Mouse (Mus musculus) liver, embryonic 11.5 days (tissue): ENCODE results near the gene Tmed4. TPM values are rescaled to one million over a fixed set of nuclear protein-coding genes. Genes with fewer than 3 reads are reported as not detected.

Experiments
- ATAC-seq: fragments of 200-750 bp; cut with Nextera tagmentation; replicated peaks from 2 replicates; pipeline ENCODE4 v1.8.0; 2017; ENCODE audit warnings: moderate number of reproducible peaks, mild to moderate bottlenecking, moderate TSS enrichment, moderate library complexity; ENCODE audit not compliant: low FRiP score
- DNase-seq: peaks from one replicate; pipeline ENCODE4 v3.0.0-alpha.2; 2017; ENCODE audit warnings: low spot score
- H3K27ac ChIP-seq: fragments of 300-500 bp; sonication (generic); 2 replicates; pipeline ENCODE4 v1.5.1; 2014; ENCODE audit warnings: mild to moderate bottlenecking, low read depth, low read length, control low read depth
- H3K27me3 ChIP-seq: fragments of 300-500 bp; sonication (generic); replicated peaks from 2 replicates; pipeline ENCODE4 v1.6.1; 2014; ENCODE audit warnings: low read length, mixed read lengths; ENCODE audit not compliant: control insufficient read depth, insufficient read depth
- H3K36me3 ChIP-seq: fragments of 300-500 bp; sonication (generic); 2 replicates; pipeline ENCODE4 v1.6.1; 2014; ENCODE audit warnings: mild to moderate bottlenecking, low read length, moderate library complexity, mixed read lengths; ENCODE audit not compliant: control insufficient read depth, insufficient read depth
- H3K4me1 ChIP-seq: fragments of 300-500 bp; sonication (generic); replicated peaks from 2 replicates; pipeline ENCODE4 v1.6.1; 2014; ENCODE audit warnings: low read length, mixed read lengths; ENCODE audit not compliant: control insufficient read depth, insufficient read depth
- H3K4me2 ChIP-seq: fragments of 300-500 bp; sonication (generic); 2 replicates; pipeline ENCODE4 v1.6.1; 2014; ENCODE audit warnings: mild to moderate bottlenecking, control low read depth, moderate library complexity
- H3K4me3 ChIP-seq: fragments of 300-500 bp; sonication (generic); 2 replicates; pipeline ENCODE4 v1.5.1; 2014; ENCODE audit warnings: low read depth, low read length, control low read depth
- H3K9ac ChIP-seq: fragments of 300-500 bp; sonication (generic); 2 replicates; pipeline ENCODE4 v1.6.1; 2014; ENCODE audit warnings: low read depth, low read length, control low read depth
- H3K9me3 ChIP-seq: fragments of 300-500 bp; sonication (generic); 2 replicates; pipeline ENCODE4 v1.6.1; 2016; ENCODE audit warnings: low read length, inconsistent platforms, mixed read lengths; ENCODE audit not compliant: control insufficient read depth
- WGBS: fragments of 180-500 bp; shearing (Covaris S2); extraction: QIAGEN DNeasy Blood & Tissue Kit; methylation state at CpG from one replicate; pipeline ENCODE4 v1.1.7; 2014; 5-methylcytosine and 5-hydroxymethylcytosine counted together
- polyA plus RNA-seq: library from polyadenylated mRNA; unstranded; fragments of >200 nt; fragmentation: Nextera tagmentation; extraction: Ambion mirVana; gene quantifications from 2 replicates; pipeline ENCODE4 v1.2.1, GENCODE M21; 2014

Tmed4 gene
- polyA plus RNA-seq, 1 experiment from 2014 or later = 76.2 TPM

DNA sequence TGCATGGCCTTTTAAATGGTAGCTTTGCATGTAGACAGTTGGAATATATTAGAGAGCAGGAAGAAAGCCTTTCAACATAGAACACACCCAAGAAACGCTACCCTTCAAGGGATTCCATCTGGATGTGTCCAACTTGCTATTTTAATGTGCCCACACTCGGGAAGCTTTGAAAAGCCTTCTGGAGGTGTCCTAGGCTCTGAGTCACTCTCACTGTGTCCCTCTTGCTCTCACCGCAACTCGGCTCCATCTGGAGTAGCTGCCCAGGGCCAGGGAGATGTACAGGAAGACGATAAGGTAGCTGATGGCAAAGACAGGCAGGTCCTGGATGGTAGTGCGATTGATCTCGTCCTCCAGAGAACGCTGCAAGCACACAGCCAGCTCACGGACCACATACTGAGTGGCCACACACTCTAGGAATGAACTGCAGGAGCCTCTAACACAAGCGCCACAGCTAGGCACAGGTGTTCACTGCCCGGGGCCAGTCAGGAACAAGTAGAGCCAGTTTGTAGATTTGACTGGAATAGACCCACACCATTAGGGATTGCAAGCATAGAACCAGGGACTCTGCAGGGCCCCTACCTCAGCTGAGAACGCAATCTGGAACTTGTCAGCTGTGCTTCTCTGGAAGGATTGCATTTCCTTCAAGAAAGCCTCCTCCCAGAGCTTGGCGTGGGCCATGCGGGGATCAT lies 50.0 kb downstream of the Tmed4 start:
- WGBS = 72% methylated on average over 14 of the region's 14 CpGs
- no peak overlapping the region for H3K27ac ChIP-seq
- ATAC-seq = no peak

DNA sequence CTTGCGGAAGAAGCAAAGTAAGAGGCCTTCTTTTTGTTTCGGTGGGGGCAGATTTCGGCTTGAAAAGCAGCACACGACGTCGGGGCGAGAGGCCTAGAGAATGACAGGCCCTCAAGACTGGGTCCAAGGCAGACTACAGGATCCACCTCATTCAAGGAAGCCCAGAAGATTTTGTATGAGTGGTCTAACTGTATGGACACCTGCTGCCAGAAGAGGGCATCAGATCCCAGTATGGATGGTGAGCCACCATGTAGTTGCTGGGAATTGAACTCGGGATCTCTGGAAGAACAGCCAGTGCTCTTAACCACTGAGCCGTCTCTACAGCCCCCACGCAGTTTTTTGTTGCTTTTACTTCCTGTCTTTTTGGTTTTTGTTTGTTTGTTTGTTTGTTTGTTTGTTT lies 52.5 kb downstream of the Tmed4 start:
- ATAC-seq = no peak

More for the DNA sequence above, 50.0 kb downstream of the Tmed4 start:
- Histone ChIP-seq H3K9ac (no peak overlapping the region), H3K4me2 (no peak overlapping the region), H3K27me3 (peaks cover 2% of the 10 kb centered on the region; the same call in 1 of the 2 replicates), H3K9me3 (no peaks in the 10 kb centered on the region), H3K36me3 (no peaks in the 10 kb centered on the region), H3K4me1 (no peaks in the 10 kb centered on the region), H3K4me3 (no peak overlapping the region)
- DNase-seq = no peak

More for the DNA sequence above, 52.5 kb downstream of the Tmed4 start:
- Histone ChIP-seq H3K27ac (no peak overlapping the region), H3K4me2 (no peak overlapping the region), H3K9ac (no peak overlapping the region), H3K4me1 (no peaks in the 10 kb centered on the region), H3K27me3 (peaks cover 2% of the 10 kb centered on the region; the same call in 1 of the 2 replicates), H3K36me3 (no peaks in the 10 kb centered on the region), H3K4me3 (no peak overlapping the region), H3K9me3 (no peaks in the 10 kb centered on the region)
- 89% methylated on average over 10 of the region's 10 CpGs for whole genome bisulfite sequencing
- no peak for DNase-seq

Other genes starting within 250 kb of the Tmed4 start
- gene Camk2b, start 208.5 kb downstream of the Tmed4 start, polyA plus RNA-seq = 0.99 and 1.0 TPM in 2 replicates
- gene A730071L15Rik, start 74.8 kb downstream of the Tmed4 start, polyA plus RNA-seq = 0.11 and 0.27 TPM in 2 replicates
- gene Nudcd3, start 74.5 kb downstream of the Tmed4 start, polyA plus RNA-seq = 31.9 and 32.4 TPM in 2 replicates
- gene Npc1l1, start 44.7 kb downstream of the Tmed4 start, polyA plus RNA-seq = 0.06 and 0.23 TPM in 2 replicates
- 141 and 151 TPM in 2 replicates for gene Ddx56, start 7.1 kb downstream of the Tmed4 start, polyA plus RNA-seq
- gene Ogdh, start 16.8 kb upstream of the Tmed4 start, polyA plus RNA-seq = 124 and 131 TPM in 2 replicates
- gene Zmiz2, start 114.2 kb upstream of the Tmed4 start, polyA plus RNA-seq = 11.5 and 12.7 TPM in 2 replicates
- gene Ppia, start 140.6 kb upstream of the Tmed4 start, polyA plus RNA-seq = 5,363 and 5,401 TPM in 2 replicates
- 242 and 254 TPM in 2 replicates for gene H2afv, start 169.6 kb upstream of the Tmed4 start, polyA plus RNA-seq
- gene Purb, start 201.0 kb upstream of the Tmed4 start, polyA plus RNA-seq = 13.2 and 13.7 TPM in 2 replicates
- gene Myo1g, start 246.1 kb upstream of the Tmed4 start, polyA plus RNA-seq = 5.6 and 6.0 TPM in 2 replicates